Mouse (Mus musculus): ENCODE measurements around the gene Slc45a2. TPM values are rescaled to one million over a fixed set of nuclear protein-coding genes. Genes with fewer than 3 reads are reported as not detected.

Slc45a2 gene
- polyA plus RNA-seq, 1 experiment from 2014 or later, result 0.08 TPM

DNA sequence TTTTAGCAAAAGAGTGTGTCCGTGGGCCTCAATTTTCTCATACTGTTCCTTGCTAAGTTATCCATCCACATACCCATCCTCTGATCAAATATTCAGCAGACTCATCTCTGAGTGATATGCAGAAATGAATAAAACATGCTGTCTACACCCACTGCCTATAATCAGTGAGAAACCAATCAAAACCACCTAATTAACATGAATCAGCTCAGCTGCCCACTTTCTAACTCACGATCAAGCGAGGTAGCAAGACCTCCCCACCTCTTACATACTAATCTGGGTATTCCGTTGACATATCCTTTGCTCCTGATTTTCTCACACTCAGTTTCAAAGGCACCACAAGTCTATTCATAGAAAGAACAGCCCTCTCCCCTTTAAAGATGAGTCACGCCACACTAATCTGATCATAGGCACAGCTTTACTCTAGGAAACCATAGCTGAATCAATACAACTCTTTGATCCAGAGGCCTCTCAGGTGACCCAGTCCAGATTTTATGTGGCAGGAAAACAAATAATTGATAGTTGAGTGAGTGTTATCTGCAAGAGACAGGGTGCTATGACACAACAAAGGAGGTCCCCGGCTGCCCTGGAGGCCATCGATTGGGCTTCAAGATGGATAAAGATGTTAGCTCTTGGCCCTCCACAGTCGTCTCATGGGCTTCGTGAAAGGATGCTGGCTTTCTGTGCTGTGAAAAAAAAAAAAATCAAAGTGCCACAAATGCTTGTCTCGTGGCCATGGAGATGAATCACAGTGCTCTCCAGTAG lies 53.3 kb downstream of the Slc45a2 start:
- Histone ChIP-seq H3K27ac (replicated peaks) (no peak overlapping the region), H3K27me3 (0 out of 2 replicates have a peak, but pooled peaks cover 8% of the 10 kb centered on the region), H3K4me3 (no peak overlapping the region), H3K9ac (replicated peaks) (no peak overlapping the region), H3K4me1 (peaks cover 8% of the 10 kb centered on the region; the same call in 1 of the 2 replicates), H3K4me2 (replicated peaks) (0 out of 2 replicates have a peak overlapping the region, but pooled peaks have one; percentile 19), H3K36me3 (no peaks in the 10 kb centered on the region), H3K9me3 (no peaks in the 10 kb centered on the region)
- 25% methylated on average over 10 of the region's 10 CpGs for WGBS
- peak; percentile 89 for ATAC-seq (ENCODE audit: low FRiP score, low read depth)

- 0 out of 2 replicates have a peak overlapping the region, but pooled peaks have one; percentile 19 for H3K4me2 ChIP-seq (replicated peaks)
- H3K36me3 ChIP-seq, result no peaks in the 10 kb centered on the region
- H3K9ac ChIP-seq (replicated peaks), result no peak overlapping the region
- peaks cover 8% of the 10 kb centered on the region; the same call in 1 of the 2 replicates for H3K27me3 ChIP-seq
- H3K4me3 ChIP-seq, result no peak overlapping the region
- H3K4me1 ChIP-seq, result peaks cover 8% of the 10 kb centered on the region; the same call in 1 of the 2 replicates
- no peak overlapping the region for H3K27ac ChIP-seq (replicated peaks)
- 0 out of 2 replicates have a peak, but pooled peaks have one; percentile 10 for ATAC-seq (ENCODE audit: low FRiP score, low read depth)
- WGBS, result 60% methylated on average over 7 of the region's 7 CpGs
- H3K9me3 ChIP-seq, result no peaks in the 10 kb centered on the region
These were observed 54.0 kb downstream of the Slc45a2 start for GRCm38 (mm10) chr15:11054440-11055080.

DNA sequence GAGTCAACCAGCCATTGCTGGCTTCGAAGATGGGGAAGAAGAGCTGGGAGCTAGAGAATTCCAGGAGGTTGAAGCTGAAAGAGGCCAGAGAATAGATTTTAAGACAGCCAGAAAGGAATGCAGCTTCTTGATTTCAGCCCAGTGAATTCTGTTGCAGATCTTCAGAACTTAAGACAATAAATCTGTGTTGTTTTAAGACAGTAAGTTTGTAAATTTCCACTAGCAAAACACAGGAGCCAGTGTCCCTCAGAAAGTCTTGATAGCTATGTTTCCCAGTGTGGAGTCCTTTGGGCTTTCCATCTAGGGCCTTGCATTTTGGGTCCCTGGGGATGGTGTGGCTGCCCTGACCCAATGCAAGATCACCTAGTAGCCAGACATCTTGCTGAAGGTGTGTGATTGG lies 62.4 kb downstream of the Slc45a2 start:
- no peaks in the 10 kb centered on the region for H3K9me3 ChIP-seq
- no peak overlapping the region for H3K4me2 ChIP-seq (replicated peaks)
- H3K9ac ChIP-seq (replicated peaks), result no peak overlapping the region
- H3K4me3 ChIP-seq, result no peak overlapping the region
- peaks cover 3% of the 10 kb centered on the region for H3K27me3 ChIP-seq
- H3K4me1 ChIP-seq, result peaks cover 29% of the 10 kb centered on the region
- WGBS, result 89% methylated on average over 1 of the region's 1 CpGs
- H3K27ac ChIP-seq (replicated peaks), result no peak overlapping the region
- no peak for ATAC-seq (ENCODE audit: low FRiP score, low read depth)
- no peaks in the 10 kb centered on the region for H3K36me3 ChIP-seq

DNA sequence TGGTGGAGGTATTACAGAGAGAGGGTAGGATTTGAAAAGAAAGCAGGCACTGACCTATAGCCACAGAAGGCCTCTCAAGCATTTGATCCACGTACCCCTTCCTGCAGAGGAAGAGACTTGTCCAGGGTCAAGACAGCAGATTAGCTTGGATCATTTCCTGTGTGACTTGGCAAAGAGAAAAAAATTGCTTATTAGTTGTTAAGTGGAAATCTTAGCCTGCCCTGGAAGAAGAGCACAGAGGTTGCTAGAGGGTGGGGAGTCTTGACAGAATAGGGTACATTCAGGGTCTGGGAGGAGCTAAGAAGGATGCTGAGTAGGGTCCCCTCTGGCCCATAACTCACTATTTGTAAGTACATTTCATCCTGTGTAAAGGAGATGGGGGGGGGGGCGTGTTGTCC lies 63.6 kb downstream of the Slc45a2 start:
- no peaks in the 10 kb centered on the region for H3K9me3 ChIP-seq
- WGBS, result 9% methylated on average over 2 of the region's 2 CpGs
- no peaks in the 10 kb centered on the region for H3K36me3 ChIP-seq
- 0 out of 2 replicates have a peak overlapping the region, but pooled peaks have one; percentile 31 for H3K4me3 ChIP-seq
- no peak overlapping the region for H3K9ac ChIP-seq (replicated peaks)
- peak; percentile 19 for ATAC-seq (ENCODE audit: low FRiP score, low read depth)
- H3K27me3 ChIP-seq, result no peaks in the 10 kb centered on the region; the same call in none of the 2 replicates
- peak overlapping the region; percentile 46 for H3K27ac ChIP-seq (replicated peaks)
- H3K4me2 ChIP-seq (replicated peaks), result peak overlapping the region; percentile 51
- peaks cover 29% of the 10 kb centered on the region for H3K4me1 ChIP-seq

DNA sequence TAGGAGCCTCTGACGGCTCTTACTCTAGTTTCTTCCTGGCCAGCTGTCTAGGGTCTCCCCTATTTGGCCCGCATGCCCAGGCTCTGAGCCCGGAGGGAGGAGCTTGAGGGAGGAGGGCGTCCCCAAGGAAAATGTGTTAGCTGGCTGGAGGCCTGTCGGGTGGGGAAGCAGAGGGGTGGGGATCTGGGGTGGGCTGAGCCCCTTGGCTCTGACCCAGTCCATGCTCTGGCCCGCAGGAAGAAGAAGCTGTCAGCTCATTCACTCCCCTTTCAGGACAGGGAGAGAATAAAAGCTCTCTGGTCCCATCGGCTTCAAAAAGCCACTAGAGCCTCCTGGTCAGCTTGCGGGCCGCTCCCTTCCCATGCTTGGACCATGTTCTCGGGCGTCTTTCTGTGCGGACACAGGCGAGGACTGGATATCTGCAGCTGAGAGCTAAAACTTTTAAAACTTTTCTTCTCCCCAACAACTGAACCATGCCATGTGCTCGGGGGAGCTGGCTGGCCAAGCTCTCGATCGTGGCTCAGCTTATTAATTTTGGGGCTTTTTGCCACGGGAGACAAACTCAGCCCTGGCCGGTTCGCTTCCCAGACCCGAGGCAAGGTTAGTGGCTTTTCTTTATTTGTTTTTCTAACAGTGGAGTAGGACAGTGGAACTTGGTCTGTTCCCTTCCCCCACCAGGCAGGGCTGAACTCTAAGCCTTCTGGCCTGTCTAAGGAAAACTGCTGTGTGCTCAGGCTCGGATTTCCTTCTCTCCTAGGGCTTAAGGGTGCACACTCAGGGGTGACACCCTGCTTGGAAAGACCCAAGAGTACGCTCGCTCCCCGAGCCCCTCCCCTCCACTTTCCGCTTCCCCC lies 64.3 kb downstream of the Slc45a2 start, which contains the start of gene Adamts12:
TSS of gene Adamts12 (plus strand) at position 233 of the 854 bp plus-strand sequence.
- H3K4me2 ChIP-seq (replicated peaks), result peak within 1 kb of the TSS; percentile 51
- ATAC-seq (ENCODE audit: low FRiP score, low read depth), result peak; percentile 67
- H3K4me1 ChIP-seq, result peaks cover 29% of the 10 kb centered on the region
- peak within 1 kb of the TSS; percentile 46 for H3K27ac ChIP-seq (replicated peaks)
- no peaks in the 10 kb centered on the region; the same call in none of the 2 replicates for H3K27me3 ChIP-seq
- H3K36me3 ChIP-seq, result no peaks in the 10 kb centered on the region
- H3K9me3 ChIP-seq, result no peaks in the 10 kb centered on the region
- 3% methylated on average over 25 of the region's 25 CpGs for WGBS
- 0 out of 2 replicates have a peak within 1 kb of the TSS, but pooled peaks have one; percentile 15 for H3K9ac ChIP-seq (replicated peaks)
- H3K4me3 ChIP-seq, result peak within 1 kb of the TSS; percentile 31

DNA sequence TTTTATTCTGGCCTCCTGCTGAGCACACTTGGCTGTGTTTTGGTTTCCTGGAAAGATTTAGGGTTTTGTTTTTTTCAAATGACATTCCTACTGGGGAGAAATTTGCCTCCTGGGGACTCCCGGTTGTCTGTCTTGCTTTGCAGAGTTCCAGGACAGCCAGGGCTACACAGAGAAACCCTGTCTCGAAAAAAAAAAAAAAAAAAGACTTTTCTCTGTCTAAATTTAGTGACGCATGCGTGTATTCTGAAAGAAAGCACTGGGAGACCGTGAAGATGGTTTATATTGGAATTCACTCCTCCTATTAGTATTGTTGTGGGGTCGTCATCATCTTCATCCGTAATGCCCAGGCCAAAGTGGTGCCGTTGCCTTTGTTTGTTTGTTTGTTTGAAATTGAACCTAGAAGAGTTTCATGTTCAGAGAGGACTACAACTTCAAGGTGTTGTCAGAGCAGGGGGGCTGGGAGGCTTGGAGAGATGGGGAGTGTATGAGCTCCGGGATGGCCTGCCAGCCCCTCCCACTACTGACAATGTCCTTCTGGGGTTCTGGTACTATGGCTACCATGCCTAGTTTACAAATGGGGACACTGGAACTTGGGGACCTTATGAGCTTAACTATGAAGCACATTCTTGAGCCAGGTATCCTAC lies 65.1 kb downstream of the Slc45a2 start:
- H3K9me3 ChIP-seq, result no peaks in the 10 kb centered on the region
- peak; percentile 27; the same call in 1 of the 2 replicates for ATAC-seq (ENCODE audit: low FRiP score, low read depth)
- 0 out of 2 replicates have a peak overlapping the region, but pooled peaks have one; percentile 20 for H3K9ac ChIP-seq (replicated peaks)
- no peaks in the 10 kb centered on the region; the same call in none of the 2 replicates for H3K27me3 ChIP-seq
- peak overlapping the region; percentile 51 for H3K4me2 ChIP-seq (replicated peaks)
- H3K36me3 ChIP-seq, result no peaks in the 10 kb centered on the region
- 9% methylated on average over 9 of the region's 9 CpGs for WGBS
- H3K4me1 ChIP-seq, result peaks cover 29% of the 10 kb centered on the region
- H3K27ac ChIP-seq (replicated peaks), result peak overlapping the region; percentile 46; the same call in 1 of the 2 replicates
- H3K4me3 ChIP-seq, result peak overlapping the region; percentile 31; the same call in 1 of the 2 replicates

DNA sequence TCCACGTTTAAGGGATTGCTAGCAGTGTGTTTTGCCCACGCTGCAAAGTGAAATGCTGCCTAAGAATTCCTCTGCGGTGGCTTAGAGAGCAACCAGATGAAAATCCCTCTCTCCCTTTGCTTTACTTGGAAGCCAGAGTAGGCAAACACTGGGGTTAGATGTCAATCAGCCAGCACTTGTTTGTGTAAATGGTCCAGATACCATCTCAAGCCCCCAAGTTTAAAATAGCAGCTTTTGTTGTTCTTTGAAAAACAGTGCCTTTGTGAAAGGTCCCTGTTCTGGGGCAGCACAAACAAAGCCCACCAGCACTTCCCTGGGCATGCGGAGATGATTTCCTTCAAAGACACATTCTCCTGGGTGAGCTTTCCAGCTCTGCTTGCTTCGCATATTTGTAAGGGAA lies 65.8 kb downstream of the Slc45a2 start:
- peak overlapping the region; percentile 20; the same call in 1 of the 2 replicates for H3K27ac ChIP-seq (replicated peaks)
- H3K36me3 ChIP-seq, result no peaks in the 10 kb centered on the region
- WGBS, result 5% methylated on average over 5 of the region's 5 CpGs
- 0 out of 2 replicates have a peak overlapping the region, but pooled peaks have one; percentile 20 for H3K9ac ChIP-seq (replicated peaks)
- H3K27me3 ChIP-seq, result no peaks in the 10 kb centered on the region; the same call in none of the 2 replicates
- H3K9me3 ChIP-seq, result no peaks in the 10 kb centered on the region
- H3K4me3 ChIP-seq, result peak overlapping the region; percentile 31; the same call in 1 of the 2 replicates
- no peak; the same call in 1 of the 2 replicates for ATAC-seq (ENCODE audit: low FRiP score, low read depth)
- H3K4me1 ChIP-seq, result peaks cover 29% of the 10 kb centered on the region
- peak overlapping the region; percentile 51 for H3K4me2 ChIP-seq (replicated peaks)

- Histone ChIP-seq H3K4me1 (peaks cover 29% of the 10 kb centered on the region), H3K36me3 (no peaks in the 10 kb centered on the region), H3K27me3 (no peaks in the 10 kb centered on the region; the same call in 1 of the 2 replicates), H3K9me3 (no peaks in the 10 kb centered on the region), H3K4me3 (no peak overlapping the region), H3K27ac (replicated peaks) (no peak overlapping the region), H3K9ac (replicated peaks) (no peak overlapping the region), H3K4me2 (replicated peaks) (no peak overlapping the region)
- 90% methylated on average over 7 of the region's 7 CpGs for WGBS
- no peak for ATAC-seq (ENCODE audit: low FRiP score, low read depth)
These were observed 67.4 kb downstream of the Slc45a2 start for GRCm38 (mm10) chr15:11067891-11068290.

GRCm38 (mm10) chr15:11075726-11076361 lies 75.3 kb downstream of the Slc45a2 start:
- Histone ChIP-seq H3K27ac (replicated peaks) (no peak overlapping the region), H3K9me3 (no peaks in the 10 kb centered on the region), H3K27me3 (no peaks in the 10 kb centered on the region), H3K36me3 (no peaks in the 10 kb centered on the region), H3K4me2 (replicated peaks) (no peak overlapping the region), H3K4me1 (no peaks in the 10 kb centered on the region), H3K9ac (replicated peaks) (no peak overlapping the region), H3K4me3 (no peak overlapping the region)
- 83% methylated on average over 3 of the region's 3 CpGs for WGBS
- no peak for ATAC-seq (ENCODE audit: low FRiP score, low read depth)

All from midbrain, embryonic 12.5 days (tissue).